Mouse (Mus musculus): Measurements from ENCODE around the gene Nlrc5. TPM values are rescaled to one million over a fixed set of nuclear protein-coding genes. Genes with fewer than 3 reads are reported as not detected.

The Nlrc5 gene
- total RNA-seq, 2 experiments from 2014 or later: 1.2 to 2.0 TPM

GRCm38 (mm10) chr8:94551471-94552422 lies 117.6 kb downstream of the Nlrc5 start:
- DNase-seq: no peak
- intact Hi-C loops (cut with DNase I): no loop called here

- intact Hi-C loops (cut with DNase I): no loop called here
- no peak for DNase-seq
Observed at GRCm38 (mm10) chr8:94552696-94553095, 118.5 kb downstream of the Nlrc5 start.

- intact Hi-C loops (cut with DNase I): no loop called here
- no peak for DNase-seq
Observed at GRCm38 (mm10) chr8:94557281-94557680, 123.1 kb downstream of the Nlrc5 start.

- intact Hi-C loops (cut with DNase I): no loop called here
- DNase-seq: no peak
Observed at GRCm38 (mm10) chr8:94561256-94561655, 127.1 kb downstream of the Nlrc5 start.

GRCm38 (mm10) chr8:94564421-94564820 lies 130.3 kb downstream of the Nlrc5 start:
- intact Hi-C loops (cut with DNase I): no loop called here
- no peak for DNase-seq

GRCm38 (mm10) chr8:94566033-94566432 lies 131.9 kb downstream of the Nlrc5 start:
- intact Hi-C loops (cut with DNase I): no loop called here
- DNase-seq: no peak

GRCm38 (mm10) chr8:94566446-94567158 lies 132.4 kb downstream of the Nlrc5 start:
- intact Hi-C loops (cut with DNase I): no loop called here
- no peak for DNase-seq

- intact Hi-C loops (cut with DNase I): no loop called here
- no peak for DNase-seq
Observed at GRCm38 (mm10) chr8:94567159-94567849, 133.1 kb downstream of the Nlrc5 start.

- intact Hi-C loops (cut with DNase I): no loop called here
- DNase-seq: no peak
Observed at GRCm38 (mm10) chr8:94568098-94568497, 133.9 kb downstream of the Nlrc5 start.

- intact Hi-C loops (cut with DNase I): no loop called here
- no peak for DNase-seq
Observed at GRCm38 (mm10) chr8:94569419-94569818, 135.3 kb downstream of the Nlrc5 start.

GRCm38 (mm10) chr8:94571896-94572295 lies 137.7 kb downstream of the Nlrc5 start:
- DNase-seq: no peak
- intact Hi-C loops (cut with DNase I): loop anchor here (10.0 kb wide), 1 partner anchor 237 kb away; no protein-coding TSS in a partner anchor

GRCm38 (mm10) chr8:94574159-94574907 lies 140.2 kb downstream of the Nlrc5 start:
- DNase-seq: no peak
- intact Hi-C loops (cut with DNase I): loop anchor here (10.0 kb wide), 1 partner anchor 240 kb away; no protein-coding TSS in a partner anchor

GRCm38 (mm10) chr8:94575148-94575547 lies 141.0 kb downstream of the Nlrc5 start:
- intact Hi-C loops (cut with DNase I): loop anchor here (10.0 kb wide), 1 partner anchor 240 kb away; no protein-coding TSS in a partner anchor
- no peak for DNase-seq

Small RNA genes within 50 kb of the gene (microRNA-seq; reads per million reads assigned to microRNA genes)
- gene Mir7072 (ENCODE audit: borderline number of aligned reads in 2 of 2): 0 reads per million in 2 experiments

Other genes starting within 250 kb of the Nlrc5 start
- 10 to 100 TPM; 15.1 to 15.2 TPM for gene Nup93, start 219.8 kb upstream of the Nlrc5 start, total RNA-seq (2021)
- under 1 TPM; 0.33 to 0.38 TPM for gene Slc12a3, start 105.2 kb upstream of the Nlrc5 start, total RNA-seq (2021)
- gene Herpud1, start 47.9 kb upstream of the Nlrc5 start, total RNA-seq (2021): 100 to 1,000 TPM; 281 to 377 TPM
- 1 to 10 TPM; 3.6 to 4.2 TPM for gene Cpne2, start 98.6 kb downstream of the Nlrc5 start, total RNA-seq (2021)
- 10 to 100 TPM; 12.4 to 12.7 TPM for gene Rspry1, start 167.6 kb downstream of the Nlrc5 start, total RNA-seq (2021)
- gene Fam192a, start 167.6 kb downstream of the Nlrc5 start, total RNA-seq (2021): 10 to 100 TPM; 20.6 to 24.8 TPM
- 10 to 100 TPM; 90.4 to 96.5 TPM for gene Arl2bp, start 232.2 kb downstream of the Nlrc5 start, total RNA-seq (2021)